Mouse (Mus musculus): ENCODE measurements around the gene Pald1. TPM values are rescaled to one million over a fixed set of nuclear protein-coding genes. Genes with fewer than 3 reads are reported as not detected.

Pald1 gene
- polyA plus RNA-seq, 1 experiment from 2014 or later, result 20.2 TPM

- Histone ChIP-seq H3K4me1 (replicated peaks; ENCODE audit: insufficient read depth, low read length) (no peaks in the 10 kb centered on the region; the same call in 1 of the 2 replicates), H3K27me3 (ENCODE audit: insufficient read depth, low read length) (no peaks in the 10 kb centered on the region), H3K9me3 (replicated peaks; ENCODE audit: low read length) (no peaks in the 10 kb centered on the region), H3K4me2 (ENCODE audit: low read length) (no peak overlapping the region), H3K9ac (ENCODE audit: low read depth, low read length) (no peak overlapping the region), H3K27ac (no peak overlapping the region), H3K4me3 (replicated peaks; ENCODE audit: low read depth, low read length) (0 out of 2 replicates have a peak overlapping the region, but pooled peaks have one; percentile 35), H3K36me3 (ENCODE audit: insufficient read depth, low read length) (no peaks in the 10 kb centered on the region)
- ATAC-seq (replicated peaks; ENCODE audit: low FRiP score, low read depth) (no peak), DNase-seq (ENCODE audit: low spot score) (no peak)
- TF ChIP-seq CTCF (IDR thresholded peaks at IDR 0.05; ENCODE audit: low read depth), result no peak
- WGBS, result 43% methylated on average over 8 of the region's 8 CpGs
Observed at GRCm38 (mm10) chr10:61272089-61272626, 111.2 kb downstream of the Pald1 start.

Other genes starting within 250 kb of the Pald1 start
- 54.5 and 57.7 TPM in 2 replicates for gene Sgpl1, start 235.8 kb downstream of the Pald1 start, polyA plus RNA-seq (2015; fragmentation: Nextera tagmentation; extraction: Ambion mirVana)
- 0.24 TPM in 1 of 2 replicates, not detected in the other for gene Tbata, start 211.6 kb downstream of the Pald1 start, polyA plus RNA-seq (2015; fragmentation: Nextera tagmentation; extraction: Ambion mirVana)
- 0.71 and 0.89 TPM in 2 replicates for gene Adamts14, start 110.1 kb downstream of the Pald1 start, polyA plus RNA-seq (2015; fragmentation: Nextera tagmentation; extraction: Ambion mirVana)
- 0.05 TPM in 1 of 2 replicates, not detected in the other for gene Prf1, start 85.7 kb downstream of the Pald1 start, polyA plus RNA-seq (2015; fragmentation: Nextera tagmentation; extraction: Ambion mirVana)
- 0.36 and 0.45 TPM in 2 replicates for gene Nodal, start 34.4 kb upstream of the Pald1 start, polyA plus RNA-seq (2015; fragmentation: Nextera tagmentation; extraction: Ambion mirVana)
- 72.2 and 75.0 TPM in 2 replicates for gene Eif4ebp2, start 69.1 kb upstream of the Pald1 start, polyA plus RNA-seq (2015; fragmentation: Nextera tagmentation; extraction: Ambion mirVana)
- gene Lrrc20, start 92.3 kb upstream of the Pald1 start, polyA plus RNA-seq (2015; fragmentation: Nextera tagmentation; extraction: Ambion mirVana), result 5.7 and 6.4 TPM in 2 replicates
- gene Npffr1, start 212.0 kb upstream of the Pald1 start, polyA plus RNA-seq (2015; fragmentation: Nextera tagmentation; extraction: Ambion mirVana), result 0.09 and 0.14 TPM in 2 replicates